Mouse (Mus musculus): ENCODE results near the gene Lrrc8d.

Lrrc8d gene

DNA sequence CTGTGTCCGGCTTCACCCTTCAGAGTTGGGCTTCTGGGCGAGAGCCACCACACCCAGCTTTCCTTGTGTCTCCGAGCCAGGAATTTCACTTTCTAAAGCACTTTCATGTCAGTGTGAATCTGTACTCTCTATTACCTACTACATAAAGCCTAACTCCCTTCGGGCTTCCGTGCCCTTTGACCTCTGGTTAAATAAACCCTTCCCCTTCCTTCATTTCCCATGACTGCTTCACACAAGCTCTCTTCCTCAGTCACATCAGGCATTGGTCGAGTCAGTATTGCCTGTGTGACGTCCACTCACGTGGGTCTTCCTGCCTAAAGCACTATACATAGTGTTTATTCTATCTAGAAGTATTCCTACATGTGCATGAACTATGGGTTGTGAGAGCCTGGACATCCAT is 77.9 kb downstream of the Lrrc8d start:
- no peak for DNase-seq

DNA sequence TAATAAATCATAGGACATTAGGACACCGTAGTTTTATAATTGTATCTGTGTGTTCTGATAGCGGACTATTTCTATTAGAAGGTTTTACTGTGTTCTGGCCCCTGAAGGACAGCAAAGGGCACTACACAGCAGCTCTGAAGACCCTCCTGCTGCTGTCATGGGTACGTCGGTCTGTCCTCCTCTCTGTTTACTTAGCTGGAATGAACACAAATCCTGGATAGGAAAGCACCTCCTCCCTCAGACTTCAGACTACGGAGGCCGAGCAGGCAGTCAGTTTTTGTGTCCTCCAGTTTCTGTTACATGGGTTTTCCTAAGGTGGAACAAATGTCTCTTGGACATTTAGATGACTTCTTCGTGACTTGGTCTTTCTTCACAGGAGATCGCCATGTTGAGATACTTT is 78.4 kb downstream of the Lrrc8d start:
- DNase-seq: no peak

DNA sequence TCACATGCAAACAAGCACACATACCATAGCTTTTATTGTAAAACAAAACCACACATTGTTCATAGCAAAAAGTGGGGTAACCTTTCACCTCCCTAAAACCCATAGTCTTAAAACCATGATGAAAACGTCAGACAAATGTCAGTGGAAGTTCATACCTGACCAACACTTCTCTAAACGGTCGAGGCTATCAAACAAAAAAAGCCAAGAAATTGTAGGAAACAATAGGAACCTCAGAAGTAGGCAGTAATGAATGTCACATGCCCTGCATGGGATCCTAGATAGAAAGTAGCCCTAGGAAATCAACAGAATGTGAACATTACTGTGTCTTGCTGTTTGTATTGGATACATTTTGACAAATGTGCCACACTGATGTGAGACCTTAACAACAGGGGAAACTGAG is 79.0 kb downstream of the Lrrc8d start:
- DNase-seq: no peak

DNA sequence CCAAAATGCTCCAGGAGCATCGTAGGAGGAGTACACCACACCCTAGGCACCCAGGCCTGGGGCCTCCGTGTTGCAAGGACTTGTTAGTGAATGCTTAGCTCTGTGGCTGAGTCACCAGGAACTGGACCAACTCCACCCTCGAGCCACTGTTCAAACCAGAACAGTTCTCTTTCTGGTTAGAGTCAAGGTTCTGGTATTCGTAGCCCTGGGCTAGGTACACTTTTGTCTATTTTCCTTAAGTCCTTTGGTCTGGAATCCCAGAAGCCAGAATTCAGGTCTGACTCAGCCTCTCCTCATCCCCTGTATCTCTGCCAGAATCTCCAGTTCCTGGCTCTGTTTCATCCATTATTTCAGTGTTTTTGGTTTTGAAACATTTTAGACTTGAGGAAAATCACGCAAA is 79.6 kb downstream of the Lrrc8d start:
- no peak for DNase-seq

DNA sequence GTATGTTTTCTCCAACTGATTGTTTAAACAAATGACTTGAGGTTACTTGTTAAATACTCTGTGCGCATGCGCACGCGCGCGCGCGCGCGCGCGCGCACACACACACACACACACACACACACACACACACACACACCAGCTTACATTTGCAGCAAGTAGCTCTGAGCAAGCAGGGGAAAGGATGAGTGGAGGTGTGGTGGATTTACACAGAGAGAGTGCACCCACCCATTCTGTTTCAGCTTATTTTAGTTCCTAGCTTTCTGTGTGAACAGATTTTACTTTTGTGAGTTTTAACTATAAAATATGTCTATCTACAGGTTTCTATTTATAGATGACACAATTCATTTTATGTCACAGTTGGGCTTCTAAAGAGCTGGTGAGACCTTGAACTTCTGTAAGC is 84.1 kb downstream of the Lrrc8d start:
- DNase-seq: no peak

DNA sequence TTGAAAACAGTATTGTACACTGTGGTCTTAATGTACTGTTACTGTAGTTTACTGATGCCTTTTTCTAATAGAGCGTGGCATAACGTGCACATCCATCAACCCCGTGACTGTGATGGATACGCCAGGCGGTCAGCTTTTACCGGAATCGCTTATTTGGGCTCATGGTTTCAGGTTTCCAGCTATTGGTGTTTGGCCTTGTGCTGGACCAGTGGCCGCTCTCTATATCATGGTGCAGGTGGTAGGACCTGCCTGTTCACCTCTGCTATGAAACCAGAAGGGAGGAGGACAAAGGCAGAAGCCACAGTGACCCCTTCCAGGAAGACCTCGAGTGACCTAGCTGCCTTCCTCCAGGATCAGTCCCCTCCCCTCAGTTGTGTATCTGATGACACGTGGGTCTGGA is 85.0 kb downstream of the Lrrc8d start:
- no peak for DNase-seq

DNA sequence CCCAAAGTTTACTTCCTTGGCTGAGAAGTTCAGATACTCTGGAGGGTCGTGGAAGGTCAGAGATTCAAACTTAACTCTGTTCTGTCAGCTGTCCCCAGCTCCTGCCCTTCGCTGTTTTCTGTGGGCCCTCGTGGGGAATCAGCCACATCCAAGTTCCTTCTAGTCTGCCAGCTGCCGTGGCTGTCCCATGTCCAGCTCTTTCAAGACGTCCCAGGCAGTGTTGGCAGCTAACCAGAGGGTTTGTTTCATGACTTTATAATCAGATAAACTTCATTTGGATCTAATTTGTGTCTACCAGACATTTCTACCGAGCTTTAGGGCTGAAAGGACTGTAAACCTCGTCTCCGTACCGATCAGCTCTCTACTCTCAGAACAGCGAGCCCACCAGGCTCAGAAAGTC is 87.8 kb downstream of the Lrrc8d start:
- DNase-seq: no peak

DNA sequence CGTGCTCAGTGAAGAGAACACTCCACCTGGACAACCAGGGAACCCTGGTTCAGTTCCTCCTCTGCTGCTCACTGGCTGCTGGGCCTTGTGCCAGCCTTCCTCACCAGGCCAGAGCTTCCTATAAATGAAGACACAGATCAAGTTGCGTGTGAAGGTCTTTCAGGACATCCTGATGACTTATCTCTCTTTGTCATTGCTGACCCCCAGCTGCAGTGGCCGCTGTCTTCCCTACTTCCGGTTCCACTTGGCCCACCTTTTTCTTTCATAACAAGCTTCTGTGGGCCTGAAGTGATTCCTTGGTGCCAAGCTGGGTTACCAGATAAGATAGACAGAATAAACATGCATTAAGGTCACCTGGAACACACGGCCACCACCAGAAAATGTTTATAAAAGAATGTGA is 90.0 kb downstream of the Lrrc8d start:
- DNase-seq: no peak

DNA sequence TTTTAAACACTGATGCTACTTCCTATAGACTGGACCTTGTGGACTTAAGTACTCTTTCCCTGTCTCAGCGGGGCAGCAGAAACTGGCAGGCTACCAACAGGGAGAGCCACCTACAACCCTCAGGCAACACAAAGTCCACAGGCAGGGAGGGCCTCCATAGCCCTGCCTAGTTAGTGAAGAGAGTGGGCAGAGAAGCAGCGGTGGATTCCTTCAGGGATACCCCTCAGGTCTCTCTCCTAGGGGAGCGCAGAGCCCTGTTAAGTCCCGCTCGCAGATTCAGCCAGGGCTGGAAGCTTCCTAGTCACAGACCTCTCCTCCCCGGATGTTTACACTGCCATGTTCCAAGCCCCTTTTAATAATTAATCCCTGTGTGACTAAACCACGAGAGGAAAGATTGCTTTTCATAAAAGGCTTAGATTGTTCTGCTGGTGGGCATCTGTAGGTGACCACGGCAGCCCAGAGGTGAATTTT is 92.6 kb downstream of the Lrrc8d start:
- no peak for DNase-seq

DNA sequence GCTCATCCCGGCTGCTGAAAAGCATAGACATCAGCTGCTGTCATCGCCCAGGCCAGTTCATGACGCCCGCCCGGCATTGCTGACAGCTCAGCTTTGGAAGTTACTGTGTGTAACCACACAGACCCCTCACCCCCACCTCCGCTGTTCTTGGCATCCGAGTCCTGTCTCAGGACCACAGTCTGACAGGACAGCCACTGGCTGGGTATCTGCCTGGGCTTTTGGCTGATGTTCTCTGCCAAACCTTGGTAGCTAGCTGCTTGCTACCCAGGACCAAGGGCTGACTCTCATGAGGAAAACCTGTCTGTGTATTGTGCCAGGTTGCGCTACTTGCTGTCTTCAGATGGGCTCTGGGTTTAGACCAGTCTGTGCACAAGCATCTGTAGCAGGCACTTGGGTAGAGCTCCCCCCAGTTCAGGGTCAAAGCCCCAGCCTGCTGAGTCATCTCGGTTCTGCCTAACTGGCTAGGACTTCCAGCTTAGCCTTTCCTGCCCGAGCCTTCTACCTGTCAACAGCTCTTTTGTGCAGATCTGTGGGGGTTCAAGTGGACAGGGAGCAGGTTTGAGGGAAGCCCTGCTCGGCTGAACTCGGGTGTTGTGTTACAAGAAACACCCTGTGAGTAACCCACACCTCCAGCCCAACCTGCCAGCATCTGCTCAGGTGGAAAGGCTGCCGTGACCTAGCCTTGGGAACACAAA is 93.2 kb downstream of the Lrrc8d start:
- no peak for DNase-seq

DNA sequence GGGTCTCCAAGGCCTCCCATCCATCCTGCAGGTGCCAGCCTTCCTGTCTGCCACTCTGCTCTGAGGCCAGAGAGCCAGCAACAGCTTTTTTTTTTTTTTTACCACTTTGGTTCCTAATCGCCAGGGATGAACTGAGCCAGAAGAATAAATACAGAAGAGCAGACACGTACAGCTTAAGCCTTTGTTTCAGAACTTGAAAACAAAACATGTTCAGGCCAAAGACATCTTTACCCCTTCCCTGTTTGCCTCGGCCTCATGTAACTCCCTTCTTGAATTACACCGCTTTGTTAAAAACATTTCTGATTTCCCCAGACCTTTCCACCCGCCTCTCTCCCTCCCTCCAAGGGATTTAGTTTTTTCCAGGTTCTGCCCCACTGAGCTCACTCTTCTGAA is 93.8 kb downstream of the Lrrc8d start:
- no peak for DNase-seq

DNA sequence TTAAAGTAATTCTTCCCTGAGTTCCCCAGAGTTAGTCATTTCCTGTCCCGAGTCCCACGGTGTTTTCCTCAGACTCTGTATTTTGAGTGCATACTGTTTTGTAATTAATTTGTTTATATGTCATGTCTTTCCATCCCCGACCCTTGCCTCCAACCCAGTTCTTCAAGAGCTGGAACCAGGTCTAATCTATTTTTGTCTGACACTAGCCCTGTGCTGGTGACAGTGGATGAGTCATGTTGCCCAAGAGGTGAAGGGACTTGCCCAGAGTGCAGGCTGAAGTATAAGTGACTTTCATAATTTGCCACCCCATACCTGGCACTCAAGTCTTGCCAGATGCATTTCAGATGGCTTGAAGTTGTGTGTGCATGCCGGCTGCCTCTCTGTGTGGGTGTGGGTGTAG is 98.7 kb downstream of the Lrrc8d start:
- DNase-seq: no peak

DNA sequence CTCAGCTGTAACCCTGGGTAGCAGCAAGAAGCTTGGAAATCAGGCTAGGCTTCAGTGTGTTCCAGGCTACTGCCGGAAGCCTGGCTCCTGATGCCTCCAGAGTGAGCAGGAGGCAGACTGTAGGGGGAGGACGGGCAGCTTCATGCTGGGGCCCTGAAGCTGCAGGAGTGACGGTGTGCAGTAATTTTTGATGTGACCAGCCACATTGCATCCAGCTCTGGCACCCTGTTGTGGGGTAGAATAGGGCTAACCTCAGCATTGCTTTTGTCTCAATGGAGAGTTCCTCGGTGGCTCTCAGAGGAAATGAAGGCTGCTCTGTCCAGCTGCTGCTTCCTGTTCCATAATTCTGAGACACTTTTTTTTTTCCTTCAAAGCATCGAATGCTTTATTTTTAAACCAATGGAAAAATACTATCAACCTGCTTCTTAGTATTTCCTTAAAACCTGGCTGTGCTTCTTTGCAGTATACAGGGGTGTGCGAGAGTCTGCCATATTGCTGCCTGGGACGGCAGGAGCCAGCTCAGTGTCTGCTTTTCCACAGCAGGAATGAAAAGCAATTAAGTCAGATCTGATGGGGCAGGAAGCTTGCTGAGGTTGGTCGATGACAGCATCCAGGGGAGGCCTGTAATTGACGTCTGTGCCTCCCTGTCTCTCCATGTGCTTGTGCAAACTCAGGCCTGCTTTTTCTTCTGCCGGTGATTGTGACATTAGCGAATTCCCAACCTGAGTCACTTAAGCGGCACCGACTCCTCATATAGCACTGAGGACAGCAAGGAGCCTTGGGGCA is 100.3 kb downstream of the Lrrc8d start:
- DNase-seq: no peak

DNA sequence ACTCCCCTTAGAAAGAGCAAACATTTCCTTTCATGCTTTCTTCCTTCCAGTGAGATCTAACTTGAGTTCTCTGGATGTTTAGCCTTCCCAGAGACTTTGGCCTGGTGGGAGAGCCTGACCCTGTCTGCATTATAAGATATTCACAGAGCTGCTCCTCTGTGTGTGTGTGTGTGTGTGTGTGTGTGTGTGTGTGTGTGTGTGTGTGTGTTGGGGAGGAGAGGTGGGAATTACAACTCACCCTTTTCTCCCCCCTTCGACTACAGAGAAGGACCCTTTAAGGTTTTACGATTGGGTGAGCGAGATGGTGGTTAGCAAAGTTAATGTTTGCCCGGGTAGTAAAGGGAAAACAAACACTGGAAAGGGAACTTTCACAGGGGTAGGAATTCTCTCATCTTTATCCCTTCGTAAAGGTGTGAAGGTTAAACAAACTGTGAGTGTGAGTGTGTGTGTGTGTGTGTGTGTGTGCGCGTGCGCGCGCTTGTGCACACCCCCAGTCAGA is 101.3 kb downstream of the Lrrc8d start:
- no peak for DNase-seq

DNA sequence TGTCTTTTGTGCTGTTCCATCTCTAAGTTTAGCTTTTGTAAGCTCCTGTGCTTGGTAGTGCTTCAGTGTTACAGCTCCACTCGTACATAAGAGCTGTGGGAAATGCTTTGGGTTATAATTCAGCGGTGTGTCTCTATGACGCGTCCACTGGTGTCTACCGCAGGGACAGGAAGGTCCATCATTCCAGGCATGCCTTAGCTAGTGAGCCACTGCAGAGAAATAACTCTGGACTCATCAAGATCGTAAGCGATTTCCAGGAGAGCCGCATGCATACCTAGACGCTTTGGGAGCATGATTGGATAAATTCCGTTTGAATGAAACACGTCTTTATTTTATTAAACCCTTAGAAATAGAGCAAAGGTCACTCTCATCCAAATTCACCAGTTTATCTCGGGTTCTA is 106.2 kb downstream of the Lrrc8d start:
- no peak for DNase-seq

DNA sequence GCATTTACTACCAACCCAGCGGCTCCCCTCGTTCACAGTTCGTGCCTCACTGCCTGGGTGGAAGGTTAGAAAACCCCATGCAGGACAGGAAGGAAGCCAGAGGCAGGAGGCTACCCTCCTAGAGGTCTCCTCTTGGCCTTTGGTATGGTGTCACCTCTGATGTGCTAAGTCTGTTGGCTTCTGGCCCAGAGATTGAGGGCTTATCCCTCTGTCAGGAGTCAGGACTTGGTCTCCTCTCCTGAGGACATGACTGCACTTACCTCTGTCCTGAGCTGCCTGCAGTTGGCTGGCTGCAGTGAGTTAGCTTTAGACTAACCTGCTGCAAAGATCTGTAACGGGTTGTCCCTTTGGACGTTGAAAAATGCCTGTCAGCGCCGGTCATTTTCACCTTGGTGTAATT is 107.7 kb downstream of the Lrrc8d start:
- no peak for DNase-seq

DNA sequence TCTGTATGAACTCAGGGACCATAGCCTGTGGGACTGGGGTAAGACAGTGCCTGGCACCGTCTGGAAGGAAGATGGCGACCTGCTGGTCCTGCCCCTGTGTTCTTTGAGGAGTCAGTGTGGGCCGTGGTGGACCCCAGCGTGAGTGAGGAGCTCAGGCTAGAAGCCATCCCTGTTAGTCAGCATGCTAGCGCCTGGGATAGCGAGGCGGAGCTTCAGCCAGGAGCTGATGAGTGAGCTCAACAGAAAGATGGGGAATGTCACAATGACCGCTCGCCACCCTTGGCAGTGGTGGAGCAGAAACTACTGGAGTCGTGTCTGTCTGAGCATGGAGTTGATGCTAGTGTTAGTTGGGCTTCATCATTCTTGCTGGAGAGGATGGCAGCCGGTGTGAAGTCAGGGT is 109.3 kb downstream of the Lrrc8d start:
- no peak for DNase-seq

DNA sequence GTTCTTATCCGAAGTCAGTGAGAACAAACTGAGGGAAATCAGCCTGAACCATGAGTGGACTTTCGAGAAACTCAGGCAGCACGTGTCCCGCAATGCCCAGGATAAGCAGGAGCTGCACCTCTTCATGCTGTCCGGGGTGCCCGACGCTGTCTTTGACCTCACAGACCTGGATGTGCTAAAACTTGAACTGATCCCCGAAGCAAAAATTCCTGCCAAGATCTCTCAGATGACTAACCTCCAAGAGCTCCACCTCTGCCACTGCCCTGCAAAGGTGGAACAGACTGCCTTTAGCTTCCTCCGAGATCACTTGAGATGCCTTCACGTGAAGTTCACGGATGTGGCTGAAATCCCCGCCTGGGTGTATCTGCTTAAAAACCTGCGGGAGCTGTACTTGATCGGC is 113.3 kb downstream of the Lrrc8d start:
- DNase-seq: no peak

DNA sequence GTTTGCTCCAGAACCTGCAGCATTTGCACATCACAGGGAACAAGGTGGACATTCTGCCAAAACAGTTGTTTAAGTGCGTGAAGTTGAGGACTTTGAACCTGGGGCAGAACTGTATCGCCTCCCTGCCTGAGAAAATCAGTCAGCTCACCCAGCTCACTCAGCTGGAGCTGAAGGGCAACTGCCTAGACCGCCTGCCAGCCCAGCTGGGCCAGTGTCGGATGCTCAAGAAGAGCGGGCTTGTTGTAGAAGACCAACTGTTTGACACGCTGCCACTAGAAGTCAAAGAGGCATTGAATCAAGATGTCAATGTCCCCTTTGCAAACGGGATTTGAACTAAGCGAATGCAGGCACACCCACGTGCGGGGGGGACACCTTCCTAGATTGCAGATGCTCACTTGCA is 114.2 kb downstream of the Lrrc8d start:
- DNase-seq: no peak

DNA sequence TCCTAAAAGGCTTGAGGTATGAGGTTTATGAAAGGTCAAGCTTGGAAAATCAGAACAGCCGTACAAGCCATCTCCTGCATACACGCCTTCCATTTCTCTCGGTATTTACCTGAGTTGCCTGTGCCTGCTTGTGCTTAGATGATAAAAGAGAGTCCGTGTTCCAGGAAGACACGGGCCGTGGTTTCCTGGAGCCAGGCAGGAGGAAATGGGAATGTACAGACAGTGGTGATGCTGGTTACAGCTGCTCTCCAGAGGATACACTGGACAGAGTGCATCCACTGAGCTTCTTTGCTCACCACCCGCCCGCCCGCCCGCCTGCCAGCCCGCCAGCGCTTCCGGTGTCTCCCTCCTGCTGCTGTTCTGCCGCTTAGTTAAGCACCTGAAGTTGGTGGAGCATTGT is 116.3 kb downstream of the Lrrc8d start:
- no peak for DNase-seq

DNA sequence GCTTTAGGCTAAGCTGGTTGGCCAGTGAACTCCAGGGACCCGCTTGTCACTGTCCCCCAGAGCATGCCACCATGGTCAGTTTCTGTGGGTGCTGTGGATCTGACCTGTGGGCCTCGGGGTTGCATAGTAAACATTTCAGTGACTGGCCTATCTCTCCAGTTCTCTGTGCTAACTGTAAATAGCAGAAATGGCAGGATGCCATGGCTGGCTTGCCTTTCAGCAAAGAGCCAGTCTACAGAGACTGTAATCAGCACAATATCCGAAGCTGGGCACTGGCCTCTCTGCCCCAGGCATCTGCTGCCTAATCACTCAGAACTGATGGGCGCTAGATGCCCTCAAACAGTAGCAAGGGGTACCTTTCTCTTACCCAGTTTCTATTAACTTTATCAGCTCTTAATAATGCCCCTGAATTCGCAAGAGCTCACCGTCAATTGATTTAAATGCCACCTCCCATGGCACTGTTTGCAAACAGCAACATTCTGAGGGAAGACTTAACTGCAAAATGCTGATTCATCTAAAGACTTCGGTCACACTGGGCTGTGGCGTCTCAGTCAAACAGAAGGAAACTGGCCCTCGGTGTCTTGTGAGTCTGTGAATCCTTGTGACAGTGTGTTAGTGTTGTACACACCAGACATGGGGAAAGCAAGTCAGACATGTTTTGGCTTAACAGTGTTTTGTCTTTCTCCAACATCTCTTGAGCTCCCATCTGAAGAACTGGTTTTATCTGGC is 117.6 kb downstream of the Lrrc8d start:
- DNase-seq: no peak

DNA sequence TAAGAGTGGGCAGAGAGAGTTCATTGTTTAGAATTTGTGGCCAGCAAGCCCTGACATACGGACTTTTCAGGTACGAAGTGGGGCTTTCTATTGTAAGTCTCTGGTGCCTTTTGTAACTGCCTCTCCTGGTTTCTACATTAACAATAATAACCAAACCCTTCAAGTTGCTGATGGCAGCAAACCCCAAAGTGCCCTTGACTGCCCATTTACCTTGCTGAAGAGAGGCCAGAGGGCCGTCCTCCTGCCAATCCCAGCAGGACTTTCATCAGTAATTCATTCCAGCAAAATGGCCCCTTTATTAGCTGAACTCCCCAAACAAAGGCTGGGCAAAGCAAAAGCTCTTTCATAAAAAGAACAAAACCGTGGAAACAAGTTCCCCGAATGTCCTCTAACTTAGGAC is 118.6 kb downstream of the Lrrc8d start:
- DNase-seq: no peak

DNA sequence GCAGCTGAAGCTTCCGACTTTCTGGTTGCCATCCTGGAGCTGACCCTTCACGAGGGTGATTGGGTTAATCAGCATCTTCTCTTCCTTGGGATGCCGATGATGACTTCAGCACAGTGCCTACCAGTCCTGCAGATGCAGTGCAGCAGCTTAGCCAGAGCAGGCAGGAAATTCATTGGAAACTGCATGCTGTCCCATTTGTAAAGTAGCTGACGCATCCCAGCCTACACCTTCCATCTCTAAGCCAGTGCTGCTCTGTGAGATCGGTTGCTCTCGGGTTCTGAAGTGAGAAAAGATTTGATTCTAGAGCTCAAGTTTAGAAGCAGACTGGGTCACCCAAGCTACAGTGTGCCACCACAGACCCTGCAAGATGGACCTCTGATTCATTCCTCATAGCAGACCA is 121.6 kb downstream of the Lrrc8d start:
- no peak for DNase-seq

Data from thymus, postnatal 25 days (tissue).